Mouse (Mus musculus): Measurements from ENCODE around the gene Camkv. TPM values are rescaled to one million over a fixed set of nuclear protein-coding genes. Genes with fewer than 3 reads are reported as not detected.
A peak's percentile ranks its signal among the peaks of the same experiment; 100 is the strongest.

The Camkv gene
- polyA plus RNA-seq (2015; fragmentation: Nextera tagmentation; extraction: Ambion mirVana) = 0.20 and 0.77 TPM in 2 replicates

GRCm38 (mm10) chr9:107935374-107935773, at the start of gene Camkv:
Camkv (plus strand) TSS chr9:107935674.
- WGBS = 21% methylated on average over 3 of the region's 3 CpGs
- H3K4me3 ChIP-seq = peak within 1 kb of the TSS; percentile 50
- no peak for ATAC-seq (replicated peaks; ENCODE audit: insufficient number of reproducible peaks, insufficient read depth, low FRiP score, low read depth)
- no peaks in the 10 kb centered on the region for H3K9me3 ChIP-seq (replicated peaks)
- H3K4me1 ChIP-seq (replicated peaks) = peaks cover 13% of the 10 kb centered on the region
- H3K36me3 ChIP-seq = no peaks in the 10 kb centered on the region
- H3K27ac ChIP-seq = no peak within 1 kb of the TSS
- H3K27me3 ChIP-seq = peaks cover 58% of the 10 kb centered on the region
- peak within 1 kb of the TSS; percentile 34 for H3K9ac ChIP-seq
- peak within 1 kb of the TSS; percentile 88 for H3K4me2 ChIP-seq

- H3K27ac ChIP-seq = peak within 1 kb of the TSS; percentile 66
- under 1% methylated on average over 28 of the region's 28 CpGs for WGBS
- peak within 1 kb of the TSS; percentile 85 for H3K4me2 ChIP-seq
- no peaks in the 10 kb centered on the region; the same call in 1 of the 2 replicates for H3K27me3 ChIP-seq
- H3K36me3 ChIP-seq = no peaks in the 10 kb centered on the region
- peak; percentile 97 for ATAC-seq (replicated peaks; ENCODE audit: insufficient number of reproducible peaks, insufficient read depth, low FRiP score, low read depth)
- peak within 1 kb of the TSS; percentile 88 for H3K4me3 ChIP-seq
- H3K9me3 ChIP-seq (replicated peaks) = no peaks in the 10 kb centered on the region
- peaks cover 12% of the 10 kb centered on the region; the same call in 1 of the 2 replicates for H3K4me1 ChIP-seq (replicated peaks)
- peak within 1 kb of the TSS; percentile 84 for H3K9ac ChIP-seq
Measured at GRCm38 (mm10) chr9:107887804-107888266, 47.6 kb upstream of the Camkv start, which contains the start of gene Mon1a. Mon1a (plus strand) TSS chr9:107888151.

- peak overlapping the region; percentile 88 for H3K4me3 ChIP-seq
- peak overlapping the region; percentile 84 for H3K9ac ChIP-seq
- H3K27me3 ChIP-seq = no peaks in the 10 kb centered on the region; the same call in 1 of the 2 replicates
- peak overlapping the region; percentile 66 for H3K27ac ChIP-seq
- no peaks in the 10 kb centered on the region for H3K9me3 ChIP-seq (replicated peaks)
- under 1% methylated on average over 18 of the region's 18 CpGs for WGBS
- H3K4me1 ChIP-seq (replicated peaks) = peaks cover 12% of the 10 kb centered on the region; the same call in 1 of the 2 replicates
- ATAC-seq (replicated peaks; ENCODE audit: insufficient number of reproducible peaks, insufficient read depth, low FRiP score, low read depth) = peak; percentile 25
- peak overlapping the region; percentile 85 for H3K4me2 ChIP-seq
- H3K36me3 ChIP-seq = no peaks in the 10 kb centered on the region
Measured at GRCm38 (mm10) chr9:107888267-107888850, 47.1 kb upstream of the Camkv start.

- Histone ChIP-seq H3K9ac (no peak overlapping the region), H3K9me3 (replicated peaks) (no peaks in the 10 kb centered on the region), H3K36me3 (no peaks in the 10 kb centered on the region), H3K4me1 (replicated peaks) (peaks cover 12% of the 10 kb centered on the region; the same call in 1 of the 2 replicates), H3K27ac (no peak overlapping the region), H3K27me3 (no peaks in the 10 kb centered on the region; the same call in 1 of the 2 replicates), H3K4me2 (no peak overlapping the region), H3K4me3 (no peak overlapping the region)
- no peak for ATAC-seq (replicated peaks; ENCODE audit: insufficient number of reproducible peaks, insufficient read depth, low FRiP score, low read depth)
- WGBS = 71% methylated on average over 6 of the region's 6 CpGs
Measured at GRCm38 (mm10) chr9:107890260-107890659, 45.2 kb upstream of the Camkv start.

- Histone ChIP-seq H3K4me2 (no peak overlapping the region), H3K9me3 (replicated peaks) (no peaks in the 10 kb centered on the region), H3K27me3 (no peaks in the 10 kb centered on the region; the same call in 1 of the 2 replicates), H3K4me3 (no peak overlapping the region), H3K27ac (no peak overlapping the region), H3K36me3 (no peaks in the 10 kb centered on the region), H3K4me1 (replicated peaks) (peaks cover 12% of the 10 kb centered on the region; the same call in 1 of the 2 replicates), H3K9ac (no peak overlapping the region)
- no peak for ATAC-seq (replicated peaks; ENCODE audit: insufficient number of reproducible peaks, insufficient read depth, low FRiP score, low read depth)
- 100% methylated on average over 1 of the region's 1 CpGs for WGBS
Measured at GRCm38 (mm10) chr9:107891023-107891422, 44.5 kb upstream of the Camkv start.

- no peak overlapping the region for H3K4me2 ChIP-seq
- ATAC-seq (replicated peaks; ENCODE audit: insufficient number of reproducible peaks, insufficient read depth, low FRiP score, low read depth) = no peak
- H3K27ac ChIP-seq = no peak overlapping the region
- 82% methylated on average over 10 of the region's 10 CpGs for WGBS
- H3K4me1 ChIP-seq (replicated peaks) = peaks cover 7% of the 10 kb centered on the region
- H3K36me3 ChIP-seq = peaks cover 3% of the 10 kb centered on the region; the same call in 1 of the 2 replicates
- no peaks in the 10 kb centered on the region for H3K9me3 ChIP-seq (replicated peaks)
- peaks cover 24% of the 10 kb centered on the region for H3K27me3 ChIP-seq
- H3K4me3 ChIP-seq = no peak overlapping the region
- H3K9ac ChIP-seq = no peak overlapping the region
Measured at GRCm38 (mm10) chr9:107898563-107898962, 36.9 kb upstream of the Camkv start.

- no peak overlapping the region for H3K9ac ChIP-seq
- no peak for ATAC-seq (replicated peaks; ENCODE audit: insufficient number of reproducible peaks, insufficient read depth, low FRiP score, low read depth)
- peaks cover 24% of the 10 kb centered on the region for H3K27me3 ChIP-seq
- no peak overlapping the region for H3K4me3 ChIP-seq
- H3K4me2 ChIP-seq = no peak overlapping the region
- 72% methylated on average over 12 of the region's 12 CpGs for WGBS
- no peaks in the 10 kb centered on the region for H3K9me3 ChIP-seq (replicated peaks)
- H3K36me3 ChIP-seq = peaks cover 3% of the 10 kb centered on the region; the same call in 1 of the 2 replicates
- H3K27ac ChIP-seq = no peak overlapping the region
- peaks cover 8% of the 10 kb centered on the region for H3K4me1 ChIP-seq (replicated peaks)
Measured at GRCm38 (mm10) chr9:107899855-107900254, 35.6 kb upstream of the Camkv start.

- Histone ChIP-seq H3K4me3 (peak overlapping the region; percentile 42), H3K9ac (peak overlapping the region; percentile 11; the same call in 1 of the 2 replicates), H3K27me3 (peaks cover 24% of the 10 kb centered on the region), H3K9me3 (replicated peaks) (no peaks in the 10 kb centered on the region), H3K36me3 (peaks cover 3% of the 10 kb centered on the region; the same call in 1 of the 2 replicates), H3K27ac (no peak overlapping the region), H3K4me1 (replicated peaks) (peaks cover 16% of the 10 kb centered on the region), H3K4me2 (peak overlapping the region; percentile 69)
- ATAC-seq (replicated peaks; ENCODE audit: insufficient number of reproducible peaks, insufficient read depth, low FRiP score, low read depth) = no peak
- WGBS = 11% methylated on average over 44 of the region's 44 CpGs
Measured at GRCm38 (mm10) chr9:107900840-107901626, 34.4 kb upstream of the Camkv start.

- Histone ChIP-seq H3K27ac (no peak overlapping the region), H3K4me1 (replicated peaks) (peaks cover 22% of the 10 kb centered on the region), H3K4me2 (peak overlapping the region; percentile 69), H3K9ac (no peak overlapping the region), H3K27me3 (peaks cover 24% of the 10 kb centered on the region), H3K36me3 (peaks cover 3% of the 10 kb centered on the region; the same call in 1 of the 2 replicates), H3K4me3 (no peak overlapping the region), H3K9me3 (replicated peaks) (no peaks in the 10 kb centered on the region)
- no peak for ATAC-seq (replicated peaks; ENCODE audit: insufficient number of reproducible peaks, insufficient read depth, low FRiP score, low read depth)
- 25% methylated on average over 17 of the region's 17 CpGs for WGBS
Measured at GRCm38 (mm10) chr9:107901627-107901914, 33.9 kb upstream of the Camkv start.

- H3K4me3 ChIP-seq = no peak overlapping the region
- H3K4me1 ChIP-seq (replicated peaks) = peaks cover 46% of the 10 kb centered on the region
- H3K36me3 ChIP-seq = peaks cover 3% of the 10 kb centered on the region; the same call in 1 of the 2 replicates
- 0 out of 2 replicates have a peak overlapping the region, but pooled peaks have one; percentile 44 for H3K27ac ChIP-seq
- 0 out of 2 replicates have a peak overlapping the region, but pooled peaks have one; percentile 9 for H3K4me2 ChIP-seq
- no peaks in the 10 kb centered on the region for H3K9me3 ChIP-seq (replicated peaks)
- WGBS = 4% methylated on average over 4 of the region's 4 CpGs
- H3K27me3 ChIP-seq = peaks cover 21% of the 10 kb centered on the region
- no peak; the same call in 1 of the 2 replicates for ATAC-seq (replicated peaks; ENCODE audit: insufficient number of reproducible peaks, insufficient read depth, low FRiP score, low read depth)
- no peak overlapping the region for H3K9ac ChIP-seq
Measured at GRCm38 (mm10) chr9:107904726-107905125, 30.7 kb upstream of the Camkv start.
